Mouse (Mus musculus) thymus, postnatal 14 days (tissue): Measurements from ENCODE around the gene Doc2g.
"Not testable (repeated sequence)": the region's sequence is repeated elsewhere in the genome, so short reads cannot be mapped to it uniquely, and the experiment has no call there.

Experiments
- DNase-seq: peaks from one replicate; pipeline ENCODE4 v3.0.0; 2021

Doc2g gene

DNA sequence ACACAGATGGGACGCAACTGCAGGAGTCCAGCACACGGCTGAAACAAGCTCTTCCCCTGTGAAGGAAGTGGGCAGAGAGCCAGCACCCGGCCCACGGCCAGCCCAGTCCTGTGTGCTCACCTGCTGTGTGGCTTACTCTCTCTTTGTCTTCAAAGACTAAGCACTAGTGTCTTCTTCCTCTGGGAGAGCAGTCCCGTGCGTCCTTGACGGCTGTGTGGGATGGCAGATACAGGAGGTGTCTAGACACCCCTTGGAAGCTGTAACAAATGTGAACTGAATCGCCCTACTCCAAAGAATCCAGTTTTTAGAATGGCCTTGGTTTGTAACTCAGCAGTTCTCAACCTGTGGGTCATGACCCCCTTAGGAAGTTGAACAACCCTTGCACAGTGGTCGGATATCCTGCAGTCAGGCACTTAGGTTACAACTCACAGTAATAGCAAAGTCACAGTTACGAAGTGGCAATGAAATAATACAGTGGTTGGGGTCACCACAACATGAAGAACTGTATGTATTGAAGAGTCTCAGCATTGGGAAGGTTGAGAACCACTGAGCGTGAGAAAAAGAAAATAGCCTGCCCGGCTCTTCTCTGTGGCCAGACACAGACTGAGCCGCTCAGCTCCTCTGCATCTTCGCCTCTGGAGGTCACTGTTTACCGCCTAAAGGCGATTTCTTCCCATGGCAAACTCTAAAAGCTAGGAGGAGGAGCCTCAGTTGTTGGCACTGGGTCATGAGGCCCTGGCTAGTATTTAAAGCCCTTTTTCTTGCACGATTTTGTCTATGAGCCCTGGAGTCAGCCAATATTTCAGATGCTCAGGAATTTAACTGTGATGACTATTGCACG lies 15.8 kb downstream of the Doc2g start:
- peak; percentile 66 for DNase-seq

DNA sequence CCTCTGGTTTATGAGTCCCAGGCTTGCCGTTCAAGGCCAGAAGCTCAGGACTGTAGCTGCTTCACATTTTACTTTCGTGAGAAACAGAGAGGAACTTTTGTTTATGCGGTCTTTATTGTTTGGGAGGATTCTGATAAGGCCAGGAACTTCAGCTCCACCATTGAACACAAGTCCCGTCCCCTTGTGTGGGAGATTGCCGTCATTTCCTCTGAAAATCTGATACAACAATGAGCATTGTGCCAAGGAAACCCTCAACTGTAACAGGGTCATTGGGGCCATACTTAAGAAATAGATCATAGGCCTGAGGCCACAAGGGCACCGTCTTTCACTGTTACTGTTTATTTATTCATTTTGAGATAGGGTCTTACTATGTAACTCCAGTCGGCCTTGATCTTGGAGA lies 20.1 kb downstream of the Doc2g start:
- no peak for DNase-seq

DNA sequence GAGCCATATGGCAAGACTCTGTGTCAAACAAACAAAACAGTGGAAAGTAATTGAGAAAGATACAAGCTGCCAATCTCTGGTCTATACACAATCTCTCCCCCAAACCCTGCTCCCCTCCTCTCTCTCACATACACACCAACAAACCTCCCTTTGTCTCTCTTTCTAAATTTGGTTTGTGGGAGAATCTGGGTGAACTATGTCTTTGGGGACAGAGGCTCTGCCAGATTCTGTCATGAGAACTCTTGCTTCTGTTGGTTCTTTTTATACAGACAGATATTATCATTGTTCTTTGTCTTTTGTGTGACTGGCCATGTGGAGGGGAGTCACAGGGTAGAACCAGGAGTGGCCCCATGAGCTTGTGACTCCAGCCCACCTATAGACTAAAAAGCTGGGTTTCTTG lies 24.5 kb downstream of the Doc2g start:
- no peak for DNase-seq

DNA sequence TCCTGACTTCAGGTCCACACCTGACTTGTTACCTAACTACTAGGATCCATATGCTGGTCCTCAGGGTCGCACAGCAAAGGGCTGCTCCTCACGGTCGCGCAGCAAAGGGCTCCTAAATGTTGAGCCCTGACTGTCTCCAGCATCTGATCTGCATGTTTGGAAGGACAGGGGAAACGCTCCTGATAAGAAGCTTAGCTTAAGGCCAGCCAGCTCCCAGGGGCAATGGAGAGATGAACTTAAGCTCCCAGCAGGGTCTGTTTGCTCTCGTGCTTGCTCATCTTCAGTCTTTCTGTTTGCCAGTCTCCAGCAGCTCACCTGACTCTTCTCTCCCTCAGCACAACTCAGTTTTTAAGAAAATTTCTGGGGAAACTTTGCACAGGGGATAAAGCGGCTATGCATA lies 29.6 kb downstream of the Doc2g start:
- no peak for DNase-seq

DNA sequence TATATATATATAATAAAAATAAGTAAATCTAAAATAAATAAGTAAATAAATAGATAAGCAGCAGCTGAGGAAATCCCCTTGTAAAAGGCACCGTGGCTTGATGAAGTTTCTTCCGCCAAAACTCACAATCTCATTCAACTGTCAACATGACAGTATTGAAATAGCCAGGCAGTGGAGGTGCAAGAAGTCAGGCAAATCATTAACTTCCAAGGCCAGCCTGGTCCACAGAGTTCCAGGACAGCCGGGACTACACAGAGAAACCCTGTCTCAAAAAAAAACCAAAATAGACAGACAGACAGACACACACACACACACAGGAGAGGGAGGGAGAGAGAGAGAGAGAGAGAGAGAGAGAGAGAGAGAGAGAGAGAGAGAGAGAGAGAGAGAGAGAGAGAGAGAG lies 30.2 kb downstream of the Doc2g start:
- DNase-seq, result no peak

DNA sequence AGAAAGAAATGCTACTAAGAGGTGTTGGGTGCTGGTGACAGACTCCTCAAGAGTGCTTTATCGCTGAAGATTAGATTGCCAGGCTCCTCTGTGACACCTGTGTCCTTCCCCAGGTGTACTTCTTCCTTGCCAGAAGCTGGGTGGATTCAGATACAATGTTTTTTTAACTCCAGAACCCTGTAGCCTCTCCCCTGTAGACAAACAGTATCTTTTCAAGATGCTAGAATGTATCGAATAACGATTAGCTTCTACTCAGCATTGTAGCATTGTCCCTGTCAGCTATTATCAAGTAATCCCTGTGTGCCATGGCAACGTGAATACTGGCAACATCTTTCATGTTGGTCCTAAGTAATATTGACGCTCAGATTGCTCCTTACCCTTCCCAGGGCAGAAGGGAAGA lies 30.6 kb downstream of the Doc2g start:
- no peak for DNase-seq

DNA sequence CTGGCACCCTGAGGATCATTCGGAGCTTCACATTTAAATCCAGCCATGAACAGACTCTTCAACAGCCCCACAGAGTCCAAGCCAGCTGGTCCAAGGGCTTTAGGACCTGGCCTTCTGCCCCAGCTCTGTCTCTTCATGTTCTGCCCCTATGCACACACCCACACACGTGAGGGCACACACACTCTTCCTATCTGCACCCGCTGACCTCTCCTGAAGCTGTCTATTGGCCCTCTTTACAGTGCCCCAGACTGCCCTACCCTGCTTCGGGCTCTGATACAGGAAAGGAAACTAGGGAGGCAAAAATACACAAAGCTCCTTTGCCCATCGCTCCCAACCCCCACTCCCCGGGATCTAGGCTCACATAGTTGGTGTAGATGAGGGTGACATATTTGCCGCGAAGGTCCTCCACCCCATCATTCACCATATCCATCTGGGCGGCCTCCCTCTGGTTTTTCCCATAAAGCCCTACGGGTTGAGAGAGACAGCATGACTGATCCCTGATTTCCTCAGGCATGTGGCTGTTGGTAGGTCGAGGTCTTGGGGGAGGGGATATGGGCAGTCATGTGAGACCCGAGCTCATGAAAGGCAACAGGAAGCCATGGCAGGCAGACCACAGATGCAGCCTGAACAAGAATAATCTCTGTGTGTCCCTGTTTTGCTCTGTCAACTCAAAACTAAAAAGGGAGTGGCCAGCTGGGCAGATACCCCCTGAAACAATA lies 33.4 kb downstream of the Doc2g start:
- no peak for DNase-seq

DNA sequence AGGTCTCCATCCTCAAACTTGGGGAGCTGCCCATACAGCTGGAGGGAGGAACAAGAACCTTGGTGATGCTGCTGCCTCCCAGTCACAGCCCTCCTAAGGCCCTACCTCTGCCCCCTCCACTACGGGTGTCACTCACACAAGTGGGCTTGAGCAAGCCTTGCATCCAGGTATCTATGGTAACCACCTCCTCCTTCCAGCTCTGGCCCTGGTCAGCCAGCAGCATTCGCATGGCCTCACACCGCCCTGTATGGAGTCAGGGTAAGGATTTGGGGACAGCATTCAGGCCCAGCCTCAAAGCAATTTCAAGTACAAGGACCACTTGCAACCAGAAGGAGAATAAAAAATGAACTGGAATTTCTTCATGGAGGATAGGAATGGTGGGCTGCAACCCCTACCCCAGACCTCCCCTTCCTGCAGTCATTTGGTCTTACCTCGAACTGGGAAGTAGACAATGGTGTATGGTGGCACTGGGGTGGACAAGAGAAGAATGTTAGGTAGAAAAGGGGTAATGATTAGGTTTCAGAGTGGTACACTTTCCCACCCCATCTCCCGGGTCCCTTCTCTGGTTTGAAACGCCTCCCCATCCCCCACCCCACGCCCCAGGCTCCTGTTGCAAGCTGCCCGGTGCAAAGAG lies 34.2 kb downstream of the Doc2g start:
- not testable (repeated sequence) for DNase-seq

DNA sequence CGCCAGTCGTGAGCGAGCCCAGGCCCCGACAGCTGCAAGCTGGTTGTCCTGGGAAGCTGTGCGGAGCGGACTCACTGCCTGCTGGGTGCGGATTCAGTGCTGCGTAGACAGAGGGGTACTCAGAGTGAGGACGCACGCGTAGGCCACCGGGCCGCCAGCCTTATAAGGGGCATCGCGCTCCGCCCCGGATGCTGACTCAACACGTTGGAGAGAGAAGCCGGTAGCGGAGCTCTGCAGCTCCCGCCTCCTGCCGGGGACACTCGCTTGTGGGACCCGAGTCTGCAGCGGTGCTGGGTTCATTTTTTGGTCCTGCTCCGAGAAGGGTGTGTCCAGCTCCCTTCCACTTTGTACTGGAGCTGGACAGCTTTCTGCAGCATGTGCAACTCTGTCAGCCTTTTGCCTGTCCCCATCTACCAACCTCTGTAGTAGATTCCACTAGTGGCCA lies 34.7 kb downstream of the Doc2g start, which contains the start of gene Gstp1:
Gstp1 (minus strand) TSS at position 198 of the 445 bp plus-strand sequence.
- DNase-seq, result peak; percentile 91

DNA sequence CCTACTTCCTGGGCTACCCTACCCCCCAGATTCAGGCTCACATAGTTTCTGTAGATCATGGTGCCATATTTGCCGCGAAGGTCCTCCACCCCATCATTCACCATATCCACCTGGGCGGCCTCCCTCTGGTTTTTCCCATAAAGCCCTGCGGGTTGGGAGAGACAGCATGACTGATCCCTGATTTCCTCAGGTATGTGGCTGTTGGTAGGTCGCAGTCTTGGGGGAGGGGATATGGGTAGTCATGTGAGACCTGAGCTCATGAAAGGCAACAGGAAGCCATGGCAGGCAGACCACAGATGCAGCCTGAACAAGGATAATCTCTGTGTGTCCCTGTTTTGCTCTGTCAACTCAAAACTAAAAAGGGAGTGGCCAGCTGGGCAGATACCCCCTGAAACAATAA lies 37.8 kb downstream of the Doc2g start:
- DNase-seq, result not testable (repeated sequence)

DNA sequence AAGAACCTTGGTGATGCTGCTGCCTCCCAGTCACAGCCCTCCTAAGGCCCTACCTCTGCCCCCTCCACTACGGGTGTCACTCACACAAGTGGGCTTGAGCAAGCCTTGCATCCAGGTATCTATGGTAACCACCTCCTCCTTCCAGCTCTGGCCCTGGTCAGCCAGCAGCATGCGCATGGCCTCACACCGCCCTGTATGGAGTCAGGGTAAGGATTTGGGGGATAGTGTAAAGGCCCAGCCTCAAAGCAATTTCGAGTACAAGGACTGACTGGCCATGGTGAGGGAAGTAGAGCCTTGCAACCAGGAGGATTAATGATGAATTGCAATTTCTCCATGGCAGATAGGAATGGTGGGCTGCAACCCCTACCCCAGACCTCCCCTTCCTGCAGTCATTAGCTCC lies 38.4 kb downstream of the Doc2g start:
- not testable (repeated sequence) for DNase-seq

DNA sequence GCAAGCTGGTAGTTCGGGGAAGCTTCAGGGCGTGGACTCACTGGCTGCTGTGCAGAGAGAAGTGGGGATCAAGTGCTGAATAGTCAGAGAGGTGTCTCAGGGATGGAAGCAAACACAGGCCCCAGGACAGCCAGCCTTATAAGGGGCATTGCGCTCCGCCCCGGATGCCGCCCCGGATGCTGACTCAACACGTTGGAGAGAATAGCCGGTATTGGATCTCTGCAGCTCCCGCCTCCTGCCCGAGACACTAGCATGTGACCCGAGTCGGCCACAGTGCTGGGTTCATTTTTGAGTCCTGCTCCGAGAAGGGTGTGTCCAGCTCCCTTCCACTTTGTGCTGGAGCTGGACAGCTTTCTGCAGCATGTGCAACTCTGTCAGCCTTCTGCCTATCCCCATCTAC lies 39.0 kb downstream of the Doc2g start:
- DNase-seq, result no peak

DNA sequence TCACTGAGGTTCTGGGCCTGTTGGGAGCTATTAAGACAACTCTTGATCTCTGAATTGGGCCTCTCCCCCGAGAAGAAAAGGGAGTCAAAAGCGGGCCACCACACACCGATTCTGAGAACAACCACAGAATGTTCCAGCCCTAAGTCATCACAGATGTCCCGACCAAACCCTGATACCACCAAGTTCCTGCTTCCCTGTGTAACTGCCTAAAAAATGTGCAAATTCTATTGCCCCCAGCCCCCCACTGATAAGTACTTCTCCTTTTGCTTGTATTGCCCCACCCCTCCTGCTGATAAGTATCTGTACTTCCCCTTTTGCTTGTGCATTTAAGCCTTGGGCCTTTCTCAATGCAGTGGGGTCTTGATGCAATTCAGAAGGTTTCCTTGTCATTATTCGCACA lies 41.0 kb downstream of the Doc2g start:
- not testable (repeated sequence) for DNase-seq

DNA sequence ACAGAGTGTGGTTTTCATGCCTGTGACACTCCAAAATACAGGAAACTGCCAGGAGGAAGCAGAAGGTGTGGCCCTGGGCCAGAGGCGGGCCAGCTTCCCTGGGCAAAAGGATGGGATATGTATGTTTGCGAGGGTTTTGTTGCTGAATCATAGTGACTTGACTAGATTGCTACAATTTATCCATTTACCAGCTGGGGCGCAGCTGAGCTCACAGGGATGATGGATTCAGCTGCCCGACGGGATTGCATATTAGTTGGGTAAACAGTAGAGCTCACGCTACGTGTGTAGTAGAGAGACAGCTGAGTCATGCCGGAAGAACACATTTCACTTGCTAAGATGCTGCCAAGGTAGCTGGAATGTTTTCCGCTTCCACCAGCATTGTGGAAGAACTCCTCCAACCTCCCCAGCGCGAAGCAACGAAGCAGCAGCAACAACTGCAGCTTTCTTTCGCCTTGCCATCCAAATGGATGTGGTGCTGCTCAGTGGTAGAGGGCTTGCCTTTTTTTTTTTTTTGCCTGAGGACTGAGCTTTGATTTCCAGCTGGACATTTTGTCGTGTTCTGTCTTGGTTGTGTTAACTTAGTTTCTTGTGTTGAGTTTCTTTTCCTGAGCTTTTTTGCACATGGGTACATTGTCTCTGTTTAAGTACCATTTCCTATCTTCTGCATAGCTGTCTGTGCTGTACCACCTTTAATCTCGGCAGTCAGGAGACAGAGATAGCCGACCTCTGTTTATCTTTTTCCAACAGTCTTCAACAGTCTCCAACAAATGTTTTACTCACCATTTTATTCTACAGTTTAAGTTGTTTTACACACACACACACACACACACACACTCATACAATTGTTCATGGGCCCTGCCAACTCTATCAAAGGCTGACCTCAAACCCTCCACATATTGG lies 43.1 kb downstream of the Doc2g start, which contains the start of gene Gstp2:
Gstp2 (minus strand) TSS at position 58 of the 900 bp plus-strand sequence.
- DNase-seq, result no peak

DNA sequence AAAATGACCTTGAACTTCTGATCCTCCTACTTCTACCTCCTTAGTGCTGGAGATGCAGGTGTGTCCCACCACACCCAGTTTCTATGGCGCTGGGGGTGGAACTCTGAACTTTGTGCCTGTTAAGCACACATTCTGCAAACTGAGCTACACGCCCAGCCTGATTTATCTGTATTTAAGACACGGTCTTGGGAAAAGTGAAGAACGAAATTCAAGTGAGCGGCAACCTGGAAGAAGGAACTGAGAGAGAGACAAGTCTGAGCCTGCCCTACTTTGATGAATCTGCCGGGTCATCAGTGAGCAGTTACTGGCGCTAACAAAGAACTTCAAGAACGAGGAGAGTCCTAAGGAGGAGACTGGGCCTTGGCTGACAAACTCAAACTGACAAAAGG lies 43.7 kb downstream of the Doc2g start:
- no peak for DNase-seq

DNA sequence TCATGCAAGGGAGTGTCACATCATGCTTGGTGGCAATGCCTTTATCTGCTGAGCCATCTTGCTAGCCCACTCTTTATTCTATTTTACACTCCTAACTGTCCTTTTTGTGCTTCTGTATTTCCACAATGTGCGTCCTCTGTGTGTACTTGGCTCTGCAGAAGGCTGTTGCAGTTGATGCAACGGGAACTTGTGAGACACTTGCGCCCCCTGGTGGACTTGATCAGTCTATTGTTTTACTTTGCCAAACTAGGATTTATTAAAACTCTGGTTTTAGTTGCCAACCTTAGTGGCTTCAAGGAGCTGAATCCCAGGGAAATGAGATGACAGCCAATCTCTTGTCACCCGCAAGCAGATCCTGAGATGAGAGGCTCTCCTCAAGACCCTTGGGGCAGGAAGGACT lies 44.7 kb downstream of the Doc2g start:
- DNase-seq, result peak; percentile 87

DNA sequence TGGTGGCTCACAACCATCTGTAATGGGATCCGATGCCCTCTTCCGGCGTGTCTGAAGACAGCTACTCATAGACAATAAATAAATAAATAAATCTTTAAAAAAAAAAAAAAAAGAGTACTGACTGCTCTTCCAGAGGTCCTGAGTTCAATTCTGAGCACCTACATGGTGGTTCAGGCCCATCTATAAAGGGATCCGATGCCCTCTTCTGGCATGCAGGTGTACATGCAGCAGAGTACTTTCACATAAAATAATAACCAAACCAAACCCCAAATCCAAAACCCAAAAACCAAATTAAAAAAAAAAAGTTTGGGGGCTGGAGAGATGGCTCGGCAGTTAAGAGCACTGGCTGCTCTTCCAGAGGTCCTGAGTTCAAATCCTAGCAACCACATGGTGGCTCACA lies 46.0 kb downstream of the Doc2g start:
- not testable (repeated sequence) for DNase-seq

DNA sequence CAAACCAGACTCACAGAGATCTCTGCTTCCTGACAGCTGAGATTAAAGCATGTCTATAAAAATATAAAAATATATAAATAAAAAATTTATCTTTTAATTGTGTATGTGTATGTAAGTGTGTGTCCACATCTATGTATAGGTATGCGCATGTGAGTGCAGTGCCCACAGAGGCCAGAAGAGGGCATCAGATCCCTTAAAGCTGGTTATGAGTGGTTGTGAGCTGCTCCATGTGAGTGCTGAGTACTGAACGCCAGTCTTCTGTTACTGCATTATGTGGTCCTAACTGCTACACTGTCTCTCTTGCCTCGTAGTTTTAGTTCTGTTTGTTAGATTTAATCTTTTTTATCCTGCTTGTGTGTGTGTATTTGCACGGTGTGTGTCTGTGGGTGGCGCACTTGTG lies 47.9 kb downstream of the Doc2g start:
- DNase-seq, result peak; percentile 21

DNA sequence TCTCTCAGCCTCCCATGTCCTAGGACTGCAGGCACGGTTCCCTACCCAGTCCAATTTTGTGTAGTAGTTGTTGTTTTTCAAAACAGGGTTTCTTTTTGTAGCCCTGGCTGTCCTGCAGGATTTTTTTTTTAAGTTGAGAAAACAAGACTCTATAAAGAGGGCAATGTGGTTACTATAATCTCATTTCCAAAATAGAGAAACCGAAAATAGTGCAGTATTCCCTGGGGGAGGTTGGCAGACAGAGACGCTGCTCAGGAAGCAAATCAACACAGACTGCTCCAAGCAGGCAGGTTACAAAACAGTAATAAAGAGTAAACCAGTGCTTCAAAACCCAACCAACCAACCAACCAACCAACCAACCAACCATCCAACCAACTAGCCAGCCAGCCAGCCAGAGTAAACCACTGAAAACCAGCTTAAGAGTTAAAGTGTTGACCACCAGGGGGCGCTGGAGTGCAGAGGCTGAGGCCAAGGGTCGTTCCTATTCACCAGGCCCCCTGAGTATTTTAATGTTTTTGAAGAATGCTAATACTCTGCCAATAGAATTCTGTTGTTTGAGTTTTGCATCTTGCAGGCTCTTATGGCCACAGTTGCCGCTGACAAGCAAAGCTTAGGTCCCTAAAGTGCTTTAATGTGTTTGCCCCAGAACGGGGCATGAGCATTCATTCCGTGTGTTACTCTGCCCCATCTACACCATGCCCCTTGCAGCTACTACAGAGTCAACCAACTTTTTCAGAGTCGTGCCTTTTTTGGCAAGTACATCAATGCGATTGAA lies 48.8 kb downstream of the Doc2g start:
- peak; percentile 81 for DNase-seq

DNA sequence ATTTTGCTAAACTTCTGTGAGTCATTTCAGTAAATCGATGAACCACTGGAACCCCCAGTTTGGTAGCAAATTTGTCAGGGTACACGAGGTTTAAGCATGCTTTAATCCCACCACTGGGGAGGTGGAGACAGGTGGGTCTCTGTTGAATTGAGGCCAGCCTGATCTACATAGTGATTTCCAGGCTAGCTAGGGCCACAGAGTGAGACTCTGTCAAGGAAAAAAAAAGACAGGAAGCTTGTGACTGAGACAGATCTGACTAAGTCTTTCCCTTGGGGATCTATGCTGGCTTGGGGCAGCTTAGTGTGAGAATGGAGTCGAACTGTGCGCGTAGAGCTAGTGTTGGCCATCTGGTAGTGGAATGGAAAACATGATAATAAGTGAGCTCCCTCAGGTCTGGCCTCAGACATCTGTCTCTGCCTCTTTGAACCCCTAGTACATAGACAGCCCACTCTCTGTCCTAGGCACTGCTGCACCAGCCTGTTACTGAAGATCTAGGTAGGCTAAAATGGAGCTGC lies 49.5 kb downstream of the Doc2g start:
- DNase-seq, result no peak

DNA sequence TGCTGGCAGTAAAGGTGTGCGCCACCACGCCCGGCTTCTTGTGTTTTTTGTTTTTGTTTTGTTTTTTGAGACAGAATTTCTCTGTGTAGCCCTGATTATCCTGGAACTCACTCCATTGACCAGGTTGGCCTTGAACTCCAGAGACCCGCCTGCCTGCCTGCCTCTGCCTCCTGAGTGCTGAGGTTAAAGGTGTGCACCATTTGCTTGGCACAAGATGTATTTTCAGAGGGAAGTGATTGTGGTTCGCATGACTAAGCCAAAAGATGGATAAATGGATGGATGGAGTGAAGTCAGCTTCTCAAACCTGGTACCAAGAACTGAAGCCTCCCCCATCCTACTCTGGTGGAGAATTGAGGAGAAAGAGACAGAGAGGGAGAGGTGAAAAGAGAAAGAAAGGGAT lies 51.5 kb downstream of the Doc2g start:
- no peak for DNase-seq
